Mouse (Mus musculus): ENCODE data around the gene Pus10.
A peak's percentile ranks its signal among the peaks of the same experiment; 100 is the strongest.

The Pus10 gene

GRCm38 (mm10) chr11:23665311-23665786, at the start of gene Pus10:
Gene Pus10 (plus strand): TSS chr11:23665674.
- DNase-seq (ENCODE audit: low spot score in 2 of 2), result peak in 1 of 2 experiments; percentile 62

DNA sequence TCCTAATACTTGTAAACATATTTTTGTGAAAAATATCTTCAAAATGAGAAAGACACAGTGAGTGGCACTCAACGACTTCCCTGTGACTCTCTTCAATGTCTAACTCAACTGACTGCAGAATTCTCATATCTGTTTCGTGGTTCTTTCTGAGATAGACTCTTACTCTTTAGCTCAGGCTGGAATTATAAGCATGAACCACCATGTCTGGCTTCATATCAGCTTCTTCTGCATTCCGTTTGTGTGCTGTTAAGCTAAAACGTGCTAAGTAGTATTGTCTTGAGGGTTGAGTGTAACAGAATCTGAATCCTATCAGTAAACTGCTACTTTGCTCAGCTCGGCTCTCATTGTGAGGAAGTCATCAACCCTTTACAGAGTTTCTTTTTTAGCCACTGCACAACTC, 46.5 kb upstream of the Pus10 start:
- no peak for DNase-seq (ENCODE audit: low spot score in 2 of 2)

DNA sequence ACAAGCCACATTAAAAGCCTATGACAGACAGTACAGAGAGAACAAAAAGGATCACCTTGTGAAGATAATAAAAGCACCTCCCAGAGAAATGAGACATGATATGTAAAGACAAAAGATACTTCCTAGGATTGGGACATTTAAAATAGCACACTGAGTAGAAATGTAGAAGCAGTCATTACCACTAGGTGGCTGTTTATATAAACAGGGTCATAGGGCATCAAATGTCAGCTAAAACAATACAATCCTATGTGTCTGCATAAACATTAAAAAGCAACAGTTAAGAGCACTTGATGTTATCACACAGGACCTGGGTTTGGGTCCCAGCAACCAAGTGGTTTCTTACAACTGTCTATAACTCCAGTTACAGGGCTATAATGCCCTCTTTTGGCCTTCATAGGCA, 34.8 kb upstream of the Pus10 start:
- no peak for DNase-seq (ENCODE audit: low spot score in 2 of 2)

GRCm38 (mm10) chr11:23632945-23633878, 32.3 kb upstream of the Pus10 start, which contains the start of gene 0610010F05Rik:
Gene 0610010F05Rik (minus strand): TSS chr11:23633639.
- DNase-seq (ENCODE audit: low spot score in 2 of 2), result peak; percentile 80 to 83

DNA sequence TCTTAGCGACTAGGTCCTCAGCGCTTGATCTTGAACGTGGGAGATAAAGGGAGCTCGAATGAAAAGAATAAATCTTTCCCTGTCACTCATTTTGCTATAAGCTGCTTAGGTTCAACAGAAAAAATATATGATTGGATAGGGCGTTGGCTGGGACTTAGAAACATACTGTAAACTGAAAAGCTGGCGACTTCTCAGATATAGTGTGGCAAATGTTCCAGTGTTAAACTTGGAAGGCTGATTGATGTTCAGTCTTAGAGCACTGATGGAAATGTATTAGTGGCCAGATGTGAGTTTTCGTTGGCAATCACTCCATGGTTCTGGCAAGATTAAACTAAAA, 31.6 kb upstream of the Pus10 start:
- no peak for DNase-seq (ENCODE audit: low spot score in 2 of 2)

DNA sequence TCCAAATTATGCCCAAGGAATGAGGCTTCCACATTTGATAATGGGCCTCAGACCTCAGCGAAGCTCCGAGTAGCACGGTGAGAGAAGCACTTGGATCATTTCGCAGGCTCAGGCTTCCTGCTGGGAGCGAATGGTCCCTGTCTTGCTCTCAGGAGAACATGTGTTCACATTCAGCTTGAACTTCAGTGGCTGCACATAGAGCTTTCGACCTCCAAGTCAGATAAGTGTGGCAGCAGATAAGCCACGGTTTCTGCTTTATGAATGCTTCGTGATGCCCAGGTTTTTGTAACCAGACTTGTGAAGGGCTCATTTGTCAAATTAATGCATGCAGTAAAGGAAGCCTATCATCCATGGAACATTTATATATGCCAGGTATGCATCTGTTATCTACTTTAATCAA, 30.9 kb upstream of the Pus10 start:
- no peak for DNase-seq (ENCODE audit: low spot score in 2 of 2)

GRCm38 (mm10) chr11:23647431-23647830, 18.0 kb upstream of the Pus10 start:
- DNase-seq (ENCODE audit: low spot score in 2 of 2), result no peak

DNA sequence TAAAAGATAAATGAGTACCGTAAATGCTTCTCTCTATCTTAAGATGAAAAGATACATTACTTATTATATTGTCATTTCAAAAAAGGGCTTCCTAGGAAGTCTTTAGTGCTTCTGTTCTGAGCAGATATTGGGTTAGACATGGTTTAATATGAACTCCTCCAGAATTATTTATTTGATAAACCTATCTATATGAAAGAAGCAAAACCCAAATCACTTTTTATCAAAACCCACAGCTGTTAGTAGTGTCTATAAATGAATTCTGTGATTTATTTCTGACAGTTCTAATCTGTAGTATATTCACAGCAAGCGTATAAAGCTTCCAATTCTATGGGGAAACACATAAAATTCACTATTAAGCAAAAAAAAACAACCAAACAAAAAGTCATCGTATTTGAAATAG, 17.6 kb upstream of the Pus10 start:
- no peak for DNase-seq (ENCODE audit: low spot score in 2 of 2)

DNA sequence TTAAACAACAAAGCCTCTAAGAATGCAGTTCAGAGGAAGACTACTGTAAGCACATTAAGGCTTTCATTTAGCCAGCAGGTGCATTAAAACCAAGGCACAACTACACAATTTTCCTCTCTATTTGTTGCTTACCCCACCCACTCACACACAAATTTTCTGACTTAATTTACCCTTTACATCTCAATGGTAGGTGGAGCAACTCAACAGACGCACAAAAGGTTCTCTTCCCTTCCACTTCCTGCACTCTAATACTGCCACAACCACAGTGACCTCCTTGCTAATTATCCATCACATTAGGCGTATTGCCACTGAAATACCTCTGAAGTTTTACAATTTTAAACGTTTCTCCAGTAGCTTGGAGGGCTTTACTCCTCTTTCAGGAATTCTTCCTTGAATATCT, 11.8 kb upstream of the Pus10 start:
- no peak for DNase-seq (ENCODE audit: low spot score in 2 of 2)

DNA sequence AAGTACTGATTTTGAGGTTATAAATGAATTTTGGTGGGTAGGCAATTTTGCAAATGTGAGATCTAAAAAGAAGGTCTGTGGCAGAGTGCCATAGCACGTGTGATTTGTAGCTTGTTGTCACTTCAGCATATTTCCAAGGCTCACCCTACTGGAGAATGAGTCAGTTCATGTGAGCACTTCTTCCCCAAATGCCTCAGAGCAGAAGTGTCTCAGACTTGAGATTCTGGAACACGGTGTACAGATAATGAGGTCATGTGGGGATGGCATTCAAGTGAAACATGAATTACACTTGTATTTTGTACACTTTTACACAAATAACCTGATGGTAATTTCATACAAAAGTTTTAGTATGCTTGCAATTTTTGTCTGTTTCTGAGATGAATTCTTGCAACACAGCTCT, 7.7 kb upstream of the Pus10 start:
- no peak for DNase-seq (ENCODE audit: low spot score in 2 of 2)

DNA sequence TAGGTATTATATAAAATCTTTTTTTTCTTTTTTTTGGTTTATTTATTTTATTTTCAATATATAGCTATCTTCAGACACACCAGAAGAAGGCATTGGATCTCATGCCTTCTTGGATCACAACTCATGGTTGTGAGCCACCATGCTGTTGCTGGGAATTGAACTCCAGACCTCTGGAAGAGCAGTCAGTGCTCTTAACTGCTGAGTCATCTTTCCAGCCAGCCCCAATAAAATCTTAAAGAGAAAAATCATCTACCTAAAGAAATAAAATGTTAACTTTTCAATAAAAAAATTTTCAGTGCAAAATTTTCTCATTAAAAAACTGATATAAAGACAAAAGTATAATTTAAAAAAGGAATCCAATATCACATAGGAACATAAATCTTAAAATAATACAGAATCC, 1.2 kb upstream of the Pus10 start:
- DNase-seq (ENCODE audit: low spot score in 2 of 2), result no peak

DNA sequence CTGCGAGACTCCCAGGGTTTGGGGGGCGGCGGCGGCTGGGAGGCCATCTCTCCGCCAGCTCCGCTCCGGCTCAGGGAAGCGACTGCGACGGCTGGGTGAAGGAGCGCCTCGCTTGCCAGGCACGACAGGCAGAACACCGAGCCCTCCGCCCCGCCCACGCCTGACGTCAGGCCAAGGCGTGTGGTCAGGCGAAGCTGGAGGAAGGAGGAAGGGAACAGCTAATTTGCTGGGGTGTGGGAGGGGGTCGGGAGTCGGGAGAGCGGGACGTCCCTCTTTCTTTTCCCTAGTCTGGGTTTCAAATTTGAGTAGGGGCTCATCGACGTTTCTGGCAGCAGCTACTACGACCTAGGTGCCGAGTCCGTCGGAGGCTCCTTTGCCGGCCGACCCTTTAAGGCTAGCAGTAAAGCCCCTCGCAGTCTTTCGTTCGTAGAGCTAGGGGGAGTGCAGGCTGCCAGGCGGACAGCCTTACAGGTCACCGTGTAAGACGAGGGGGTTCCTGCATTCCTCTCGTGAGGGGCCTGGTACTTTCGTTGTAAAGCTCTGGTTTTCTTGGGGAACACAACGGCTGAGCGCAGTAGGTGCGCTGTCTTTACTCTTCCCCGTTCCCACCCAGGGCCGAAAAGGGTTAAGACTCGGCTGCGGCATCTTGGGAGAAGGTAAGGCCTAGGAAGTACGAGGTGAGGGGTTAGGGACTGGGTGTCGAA, 476 bp downstream of the Pus10 start, which contains the start of gene Pex13:
Gene Pex13, minus strand, starts transcription at position 162 of the 704 bp plus-strand sequence.
- peak; percentile 92 to 94 for DNase-seq (ENCODE audit: low spot score in 2 of 2)

DNA sequence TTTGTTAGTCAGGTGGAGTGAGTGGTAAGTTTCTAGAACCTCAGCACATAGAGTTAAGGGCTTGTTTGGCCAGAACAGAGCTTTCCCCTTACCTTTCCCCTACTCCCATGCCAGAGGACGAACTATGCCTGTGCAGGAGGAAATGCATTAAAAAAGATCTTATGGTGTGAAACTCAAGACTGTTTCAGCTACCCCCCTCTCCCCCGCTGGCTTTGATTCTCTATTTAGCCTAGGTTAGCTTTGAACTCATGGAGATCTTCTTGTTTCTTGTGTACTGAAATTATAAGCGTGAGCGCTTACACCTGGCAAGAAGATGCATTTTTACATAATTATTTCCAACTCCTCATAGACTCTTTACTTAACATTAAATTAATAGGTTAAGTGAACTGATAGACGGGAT, 1.1 kb downstream of the Pus10 start:
- DNase-seq (ENCODE audit: low spot score in 2 of 2), result no peak

DNA sequence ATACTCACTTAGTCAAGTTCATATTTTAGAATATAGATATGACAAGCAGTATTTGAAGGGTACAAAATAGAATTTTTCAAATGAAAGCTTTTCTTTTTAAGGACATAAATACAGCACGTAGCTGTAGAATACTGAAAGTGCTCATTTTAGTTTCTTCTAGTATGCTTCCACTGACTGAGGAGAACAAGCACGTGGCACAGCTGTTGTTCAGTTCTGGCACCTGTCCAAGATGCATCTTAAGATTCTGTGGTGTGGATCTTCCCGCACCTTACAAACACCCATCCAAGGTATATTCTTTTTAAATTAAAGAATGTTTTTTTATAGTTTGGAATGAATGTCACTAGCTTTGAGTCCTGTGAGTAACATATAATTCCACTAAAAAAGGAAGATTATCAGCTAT, 1.7 kb downstream of the Pus10 start:
- no peak for DNase-seq (ENCODE audit: low spot score in 2 of 2)

GRCm38 (mm10) chr11:23672256-23672749, 6.8 kb downstream of the Pus10 start:
- no peak for DNase-seq (ENCODE audit: low spot score in 2 of 2)

DNA sequence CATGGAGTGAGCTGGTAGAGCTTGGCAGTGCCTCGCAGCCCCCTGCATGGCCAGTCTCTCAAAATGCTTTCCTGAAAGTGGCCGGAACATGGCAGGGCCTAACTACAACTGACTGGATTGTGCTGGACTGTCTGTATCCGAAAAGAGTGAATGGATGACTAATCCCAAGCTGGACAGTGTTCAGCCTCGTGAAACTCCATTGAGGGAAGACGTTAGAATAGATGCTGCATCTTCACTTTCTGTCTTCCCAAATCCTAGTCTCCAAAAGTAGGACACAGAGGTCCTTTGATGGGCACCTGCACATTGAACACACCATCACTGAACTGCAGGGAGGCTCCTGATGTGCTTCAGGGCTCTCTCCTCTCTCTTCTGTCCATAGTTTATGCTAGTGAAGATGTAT, 10.6 kb downstream of the Pus10 start:
- DNase-seq (ENCODE audit: low spot score in 2 of 2), result no peak

DNA sequence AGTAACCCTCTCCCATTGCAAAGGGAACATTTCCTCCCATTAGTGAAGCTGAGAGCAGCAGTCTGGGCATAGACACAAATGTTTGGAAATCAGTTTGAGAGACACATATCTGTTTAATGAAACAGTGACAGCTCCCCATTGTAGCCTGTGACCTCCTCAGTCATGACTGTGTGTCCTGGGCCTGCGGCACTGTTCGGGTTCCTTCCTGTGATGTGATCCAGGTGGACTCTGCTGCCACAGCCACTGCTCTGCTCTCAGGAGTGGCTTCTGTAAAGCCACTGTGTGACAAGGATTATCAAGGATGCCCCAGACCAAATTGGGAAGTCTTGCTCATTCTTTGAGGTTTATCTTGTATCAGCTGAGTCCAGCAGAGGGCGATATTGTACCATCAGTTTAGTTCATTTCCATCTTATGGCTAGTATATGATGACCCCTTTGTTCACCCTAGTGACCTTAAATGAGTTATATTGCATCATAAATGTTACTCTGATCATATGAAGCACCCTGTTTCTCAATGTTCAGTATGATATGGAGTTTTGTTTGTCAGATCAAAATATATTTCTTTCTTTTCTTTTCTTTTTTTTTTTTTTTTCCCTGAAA, 13.7 kb downstream of the Pus10 start:
- no peak for DNase-seq (ENCODE audit: low spot score in 2 of 2)

DNA sequence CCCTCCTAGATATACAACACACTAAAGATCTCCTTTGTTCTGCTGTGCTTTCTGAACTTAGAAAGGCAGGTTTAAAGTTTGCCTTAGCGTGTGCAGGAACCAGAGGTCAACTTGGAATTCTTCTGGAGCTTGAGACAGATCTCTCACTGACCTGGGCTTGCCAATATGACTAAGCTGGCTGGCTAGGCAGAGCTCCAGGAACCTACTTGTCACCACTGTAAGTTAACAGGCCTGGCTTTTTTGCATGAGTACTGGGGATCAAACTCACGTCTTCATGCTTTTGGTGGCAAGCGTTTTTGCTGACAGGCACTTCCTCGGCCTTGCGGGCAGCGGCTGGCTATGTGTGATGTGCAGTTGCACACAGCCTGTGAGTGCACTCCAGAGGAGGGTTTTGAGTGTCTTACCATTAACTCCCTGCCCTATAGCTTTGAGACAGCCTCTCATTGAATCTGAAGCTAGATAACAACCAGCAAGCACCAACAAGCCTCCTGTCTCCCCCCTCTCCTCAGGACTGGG, 15.0 kb downstream of the Pus10 start:
- no peak for DNase-seq (ENCODE audit: low spot score in 2 of 2)

GRCm38 (mm10) chr11:23682561-23682960, 17.1 kb downstream of the Pus10 start:
- DNase-seq (ENCODE audit: low spot score in 2 of 2), result no peak

GRCm38 (mm10) chr11:23686671-23687070, 21.2 kb downstream of the Pus10 start:
- no peak for DNase-seq (ENCODE audit: low spot score in 2 of 2)

GRCm38 (mm10) chr11:23688060-23688459, 22.6 kb downstream of the Pus10 start:
- no peak for DNase-seq (ENCODE audit: low spot score in 2 of 2)

DNA sequence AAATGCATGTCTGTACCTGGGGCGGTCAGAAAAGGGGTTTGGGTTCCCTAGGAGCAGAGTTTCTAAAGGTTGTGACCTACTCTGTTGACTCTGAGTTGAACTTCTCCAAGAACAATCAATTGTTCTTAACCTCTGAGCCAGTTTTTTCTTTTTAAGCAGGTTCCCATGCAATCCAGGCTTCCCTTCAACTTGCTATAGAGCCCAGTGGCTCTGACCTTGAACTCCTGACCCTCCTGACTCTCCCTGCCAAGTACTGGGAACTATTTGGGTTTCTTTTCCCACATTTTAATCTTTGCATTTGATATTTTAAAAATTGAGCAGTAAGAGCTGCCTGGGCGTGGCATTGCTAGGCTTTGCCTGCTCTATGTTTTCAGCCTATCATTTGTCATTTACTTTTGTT, 27.8 kb downstream of the Pus10 start:
- no peak for DNase-seq (ENCODE audit: low spot score in 2 of 2)
